Mouse (Mus musculus): ENCODE measurements around the gene Zfp597. TPM values are rescaled to one million over a fixed set of nuclear protein-coding genes. Genes with fewer than 3 reads are reported as not detected.
A peak's percentile ranks its signal among the peaks of the same experiment; 100 is the strongest.
"Not testable (repeated sequence)": the region's sequence is repeated elsewhere in the genome, so short reads cannot be mapped to it uniquely, and the experiment has no call there.

The Zfp597 gene
- total RNA-seq, 2 experiments from 2014 or later: 5.6 to 7.0 TPM

DNA sequence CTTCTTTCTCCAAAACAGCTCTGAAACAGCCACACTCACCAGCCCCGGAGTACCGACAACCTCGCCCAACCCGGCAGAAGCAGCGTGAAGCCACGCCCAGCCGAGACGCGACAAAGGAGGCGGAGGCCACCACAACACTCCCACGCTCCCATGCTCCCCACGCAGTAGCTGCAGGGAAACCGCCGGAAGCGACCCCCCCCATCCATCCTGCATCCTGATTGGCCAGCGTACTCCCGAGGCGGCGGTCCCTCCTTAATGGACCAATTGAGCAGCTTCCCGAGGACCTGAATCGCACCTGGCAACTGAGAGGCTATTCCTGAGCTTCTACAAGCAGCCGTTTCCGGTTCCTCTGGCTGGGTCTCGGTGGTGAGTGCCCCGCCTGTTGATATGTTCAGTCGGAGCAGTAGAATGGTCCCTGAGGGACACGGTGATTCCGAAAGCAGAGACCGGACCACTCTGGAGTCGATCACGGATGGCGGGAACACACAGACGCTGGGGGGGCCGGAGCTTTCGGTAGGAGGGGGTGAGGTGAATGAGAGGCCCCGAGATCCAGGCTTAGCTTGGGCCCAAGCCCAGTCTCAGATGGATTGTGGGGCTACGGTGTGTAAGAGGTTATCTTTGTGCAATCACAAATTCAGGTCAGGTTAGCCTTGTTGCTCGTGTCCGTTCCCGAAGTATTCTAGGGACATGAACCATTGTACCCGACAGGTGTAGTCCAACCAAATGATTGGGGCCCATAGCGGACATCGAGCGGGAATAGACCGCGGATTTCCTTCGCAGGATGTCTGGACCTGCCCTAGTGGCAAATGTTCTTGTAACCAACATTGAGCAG lies 11.9 kb downstream of the Zfp597 start, which contains the start of gene Naa60:
Naa60 (plus strand) TSS at position 160 of the 832 bp plus-strand sequence.
- DNase-seq: peak; percentile 74 to 84
- intact Hi-C loops (cut with DNase I): no loop called here

DNA sequence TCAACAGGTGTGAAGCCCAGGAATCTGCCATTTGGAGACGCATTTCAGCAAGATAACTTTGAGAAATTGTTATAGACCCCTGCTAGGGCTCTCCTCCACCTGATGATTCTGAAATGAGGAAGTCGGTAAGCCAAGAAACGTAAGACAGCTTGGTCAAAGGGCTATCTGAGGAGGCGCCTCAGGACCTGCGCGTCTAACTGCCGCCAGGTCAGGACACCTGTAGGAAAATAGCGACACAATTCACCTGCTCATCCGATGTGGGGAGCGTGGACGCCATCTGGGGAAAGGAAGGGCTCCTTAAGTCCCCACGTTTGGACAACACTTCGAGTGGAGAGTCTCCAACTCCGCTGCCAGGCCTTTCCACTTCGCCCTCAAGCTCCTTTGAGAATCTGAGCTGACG lies 12.5 kb downstream of the Zfp597 start:
- no peak for DNase-seq
- intact Hi-C loops (cut with DNase I): no loop called here

DNA sequence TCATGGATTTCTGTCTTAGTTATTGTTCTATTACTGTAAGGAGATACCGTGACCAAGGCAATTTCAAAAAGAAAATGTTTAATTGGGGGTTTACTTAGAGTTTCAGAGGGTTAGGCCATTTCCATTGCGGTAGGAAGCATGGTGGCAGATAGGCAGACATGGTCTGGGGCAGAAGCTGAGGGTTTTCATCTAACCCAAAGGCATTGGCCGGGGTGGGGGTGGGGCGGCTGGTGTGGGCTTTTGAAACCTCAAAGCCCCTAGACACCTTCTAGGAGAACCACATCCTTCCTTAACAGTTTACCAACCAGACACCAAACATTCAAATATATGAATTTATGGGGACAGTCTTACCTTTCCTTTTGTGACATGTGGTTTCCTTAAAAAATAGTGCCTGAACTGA lies 25.1 kb downstream of the Zfp597 start:
- DNase-seq: no peak
- intact Hi-C loops (cut with DNase I): no loop called here

DNA sequence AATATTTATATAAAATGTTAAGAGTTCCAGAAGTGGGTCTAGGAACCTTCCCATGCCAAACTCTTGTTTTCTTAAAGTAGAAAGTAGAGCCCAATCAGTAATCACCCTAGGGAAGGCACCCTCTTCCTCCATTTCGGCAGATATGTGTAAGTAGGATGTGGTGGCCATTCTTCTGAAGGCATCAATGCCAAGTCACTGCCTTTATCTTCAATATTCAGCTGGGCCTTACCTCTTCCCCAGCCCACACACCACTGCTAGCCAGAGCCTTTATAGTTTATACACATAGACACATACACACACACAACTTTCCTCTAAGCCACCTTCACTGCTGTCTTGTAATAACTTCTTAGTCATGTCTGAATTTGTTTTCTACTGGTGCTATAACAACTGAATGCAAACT lies 28.6 kb downstream of the Zfp597 start:
- intact Hi-C loops (cut with DNase I): no loop called here
- DNase-seq: no peak

DNA sequence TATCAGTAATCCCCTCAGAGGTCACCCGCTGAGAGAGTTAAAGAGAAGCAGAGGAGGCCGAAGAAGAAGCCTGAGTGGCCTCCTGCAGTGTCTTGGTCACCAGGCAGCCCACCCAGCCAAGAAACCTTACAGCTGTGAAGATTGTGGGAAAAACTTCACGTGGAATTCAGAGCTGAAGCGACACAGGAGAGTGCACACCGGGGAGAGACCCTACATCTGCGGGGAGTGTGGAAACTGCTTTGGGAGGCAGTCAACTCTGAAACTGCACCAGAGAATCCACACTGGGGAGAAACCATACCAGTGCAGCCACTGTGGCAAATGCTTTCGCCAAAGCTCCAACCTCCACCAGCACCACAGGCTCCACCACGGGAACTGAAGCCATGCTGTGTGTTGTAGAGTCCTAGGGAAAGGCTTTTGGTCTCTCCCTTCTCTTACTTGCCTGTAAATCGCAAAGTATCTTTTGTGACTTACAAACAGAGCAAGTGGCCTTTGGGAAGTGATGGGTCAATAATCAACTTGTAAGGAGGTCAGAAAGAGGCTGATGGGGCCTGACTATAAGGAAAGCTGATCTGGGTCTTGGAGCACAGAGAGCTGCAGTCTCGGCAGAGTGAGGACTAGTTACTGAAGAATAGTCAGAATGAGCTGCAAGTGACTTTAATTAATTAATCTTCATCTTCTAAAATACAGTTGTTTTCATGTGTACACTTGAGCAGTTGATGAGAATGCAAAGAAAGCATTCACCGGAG lies 29.8 kb downstream of the Zfp597 start:
- DNase-seq: no peak
- intact Hi-C loops (cut with DNase I): no loop called here

DNA sequence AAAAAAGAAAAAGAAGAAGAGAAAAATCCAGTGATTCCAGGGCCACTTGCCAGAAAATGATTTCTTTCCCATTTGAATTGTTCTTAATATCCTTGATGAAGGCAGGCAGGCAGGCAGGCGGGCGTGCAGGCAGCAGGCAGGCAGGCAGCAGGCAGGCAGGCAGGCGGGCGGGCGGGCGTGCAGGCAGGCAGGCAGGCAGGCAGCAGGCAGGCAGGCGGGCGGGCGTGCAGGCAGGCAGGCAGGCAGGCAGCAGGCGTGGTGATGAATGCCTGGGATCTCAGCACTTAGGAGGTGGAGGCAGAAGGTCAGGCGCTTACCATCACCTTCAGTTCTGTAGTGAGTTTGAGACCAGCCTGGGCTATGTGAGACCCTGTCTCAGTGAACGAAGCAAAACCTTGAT lies 31.8 kb downstream of the Zfp597 start:
- intact Hi-C loops (cut with DNase I): no loop called here
- DNase-seq: no peak

DNA sequence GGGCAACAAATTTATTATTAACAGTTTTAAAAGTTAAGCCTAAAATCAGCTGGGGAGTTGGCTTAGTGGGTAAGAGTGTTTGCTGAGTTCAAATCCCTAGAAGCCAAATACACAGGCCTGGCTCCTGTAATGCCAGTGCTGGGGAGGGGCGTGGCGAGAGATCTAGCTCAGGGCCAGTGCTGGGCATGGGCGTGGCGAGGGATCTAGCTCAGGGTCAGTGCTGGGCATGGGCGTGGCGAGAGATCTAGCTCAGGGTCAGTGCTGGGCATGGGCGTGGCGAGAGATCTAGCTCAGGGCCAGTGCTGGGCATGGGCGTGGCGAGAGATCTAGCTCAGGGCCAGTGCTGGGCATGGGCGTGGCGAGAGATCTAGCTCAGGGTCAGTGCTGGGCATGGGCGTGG lies 33.1 kb downstream of the Zfp597 start:
- DNase-seq; intact Hi-C loops (cut with DNase I): not testable (repeated sequence)

DNA sequence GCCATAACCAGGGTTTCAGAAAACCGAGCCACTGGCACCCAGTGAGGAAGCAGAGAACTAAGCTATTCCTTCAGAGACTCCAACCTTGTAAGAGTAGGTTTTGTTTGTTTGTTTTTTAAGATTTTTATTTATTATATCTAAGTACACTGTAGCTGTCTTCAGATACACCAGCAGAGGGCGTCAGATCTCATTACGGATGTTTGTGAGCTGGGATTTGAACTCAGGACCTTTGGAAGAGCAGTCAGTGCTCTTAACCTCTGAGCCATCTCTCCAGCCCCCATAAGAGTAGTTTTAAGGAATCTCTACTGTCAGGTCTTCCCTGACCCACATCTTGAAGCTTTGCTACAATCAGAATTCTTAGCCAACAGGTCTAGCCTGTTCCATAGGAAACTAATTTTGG lies 35.9 kb downstream of the Zfp597 start:
- no peak for DNase-seq
- intact Hi-C loops (cut with DNase I): loop anchor here (5.0 to 10.0 kb wide), 4 partner anchors 34 to 436 kb away; partner anchors contain the start of genes 1700037C18Rik, Cluap1, Gm20695 and Slx4

DNA sequence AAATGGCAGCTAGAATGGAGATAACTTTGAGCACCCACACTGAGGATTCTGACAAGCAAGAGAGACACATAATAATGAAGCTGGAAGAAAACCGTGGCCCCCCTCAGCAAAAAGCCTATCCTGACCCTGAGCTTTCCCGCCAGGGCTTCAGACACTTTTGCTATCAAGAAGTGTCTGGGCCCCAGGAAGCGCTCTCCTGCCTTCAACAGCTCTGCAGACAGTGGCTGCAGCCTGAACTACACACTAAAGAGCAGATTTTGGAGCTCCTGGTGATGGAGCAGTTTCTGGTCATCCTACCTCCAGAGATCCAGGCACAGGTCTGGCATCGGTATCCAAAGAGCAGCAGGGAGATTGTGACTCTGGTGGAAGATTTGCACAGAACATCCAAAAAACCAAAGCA lies 36.5 kb downstream of the Zfp597 start:
- intact Hi-C loops (cut with DNase I): loop anchor here (5.0 to 10.0 kb wide), 4 partner anchors 34 to 437 kb away; partner anchors contain the start of genes 1700037C18Rik, Cluap1, Gm20695 and Slx4
- no peak for DNase-seq

DNA sequence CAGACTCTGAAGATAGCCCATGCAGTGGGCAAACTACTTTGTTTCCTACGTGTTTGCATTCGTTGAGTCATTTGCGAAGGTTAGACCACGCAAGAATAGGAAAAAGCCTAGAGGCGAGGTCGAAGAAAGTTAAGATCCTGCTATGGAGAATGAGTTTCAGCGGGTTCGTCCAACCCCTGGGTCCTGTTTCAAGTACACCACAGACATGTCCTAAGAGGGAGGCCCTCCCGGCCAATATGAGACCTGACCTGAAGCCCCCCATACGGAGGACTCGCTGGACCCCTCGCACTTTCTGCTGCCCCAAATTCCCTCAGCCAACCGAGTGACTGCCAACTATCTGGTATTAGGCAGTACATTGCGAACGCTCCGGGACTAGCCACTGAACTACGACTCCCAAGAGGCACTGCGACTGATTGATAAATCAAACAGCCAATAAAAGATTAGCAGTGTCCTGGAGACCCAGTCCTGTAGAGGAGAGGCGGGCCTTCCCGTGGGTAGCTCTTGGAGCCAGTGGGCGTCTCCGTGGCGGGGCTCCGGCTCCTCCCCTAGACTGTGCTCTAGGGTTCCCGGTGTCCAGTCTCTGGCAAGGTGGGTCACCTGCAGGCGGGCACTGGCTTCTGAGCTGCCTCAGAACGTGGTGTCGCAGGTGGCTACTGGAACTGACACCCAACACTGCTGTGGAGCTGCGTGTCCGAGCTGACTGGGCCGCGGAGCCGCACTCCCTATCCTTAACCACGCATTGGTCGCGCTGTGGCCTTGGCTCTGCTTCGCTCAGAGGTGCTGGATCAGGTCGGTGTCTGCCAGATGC lies 37.4 kb downstream of the Zfp597 start, which contains the start of gene Zfp174:
Zfp174 (plus strand) TSS at position 558 of the 808 bp plus-strand sequence.
- intact Hi-C loops (cut with DNase I): loop anchor here (5.0 to 10.0 kb wide), 4 partner anchors 35 to 438 kb away; partner anchors contain the start of genes 1700037C18Rik, Cluap1, Gm20695 and Slx4
- DNase-seq: peak; percentile 87 to 88

DNA sequence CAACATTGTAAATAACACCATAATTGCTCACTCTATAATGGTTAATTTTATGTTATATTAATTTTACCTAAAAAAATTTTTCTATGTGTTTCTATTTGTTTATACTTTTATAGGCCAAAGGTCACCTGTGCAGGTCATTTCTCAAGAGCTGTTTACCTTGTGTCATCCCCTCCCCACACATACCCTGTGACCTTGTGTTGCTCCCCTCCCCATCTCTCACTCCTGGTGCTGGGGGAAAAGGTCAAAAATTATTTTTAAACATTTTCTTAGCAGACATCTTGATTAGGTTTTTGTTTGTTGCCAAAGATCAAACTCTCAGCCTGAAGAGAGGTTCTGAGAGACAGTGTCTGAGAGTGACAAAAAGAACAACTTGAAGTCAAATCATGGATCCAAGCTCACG lies 40.6 kb downstream of the Zfp597 start:
- intact Hi-C loops (cut with DNase I): loop anchor here (10.0 kb wide), 1 partner anchor 441 kb away; no protein-coding TSS in a partner anchor
- no peak for DNase-seq

DNA sequence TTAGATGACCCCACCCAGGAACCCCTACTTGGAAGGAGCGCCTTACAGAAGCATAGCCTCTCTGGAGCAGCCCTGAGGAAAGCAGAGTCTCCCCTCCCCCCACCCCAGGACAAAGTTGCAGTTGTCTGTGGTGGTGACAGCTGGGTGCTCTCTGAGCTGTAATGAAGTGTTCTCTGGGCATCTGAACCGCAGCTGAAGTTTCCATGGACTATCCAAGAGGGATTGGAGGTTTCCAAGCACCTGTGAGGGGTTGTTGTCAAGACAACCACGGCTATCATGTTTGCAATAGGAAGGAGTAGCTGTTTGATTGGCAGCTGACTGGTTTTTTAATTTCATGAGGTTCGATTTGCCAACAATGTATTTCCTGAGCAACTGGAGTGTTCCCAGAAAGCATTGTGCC lies 41.4 kb downstream of the Zfp597 start:
- intact Hi-C loops (cut with DNase I): loop anchor here (10.0 kb wide), 1 partner anchor 442 kb away; no protein-coding TSS in a partner anchor
- DNase-seq: no peak

DNA sequence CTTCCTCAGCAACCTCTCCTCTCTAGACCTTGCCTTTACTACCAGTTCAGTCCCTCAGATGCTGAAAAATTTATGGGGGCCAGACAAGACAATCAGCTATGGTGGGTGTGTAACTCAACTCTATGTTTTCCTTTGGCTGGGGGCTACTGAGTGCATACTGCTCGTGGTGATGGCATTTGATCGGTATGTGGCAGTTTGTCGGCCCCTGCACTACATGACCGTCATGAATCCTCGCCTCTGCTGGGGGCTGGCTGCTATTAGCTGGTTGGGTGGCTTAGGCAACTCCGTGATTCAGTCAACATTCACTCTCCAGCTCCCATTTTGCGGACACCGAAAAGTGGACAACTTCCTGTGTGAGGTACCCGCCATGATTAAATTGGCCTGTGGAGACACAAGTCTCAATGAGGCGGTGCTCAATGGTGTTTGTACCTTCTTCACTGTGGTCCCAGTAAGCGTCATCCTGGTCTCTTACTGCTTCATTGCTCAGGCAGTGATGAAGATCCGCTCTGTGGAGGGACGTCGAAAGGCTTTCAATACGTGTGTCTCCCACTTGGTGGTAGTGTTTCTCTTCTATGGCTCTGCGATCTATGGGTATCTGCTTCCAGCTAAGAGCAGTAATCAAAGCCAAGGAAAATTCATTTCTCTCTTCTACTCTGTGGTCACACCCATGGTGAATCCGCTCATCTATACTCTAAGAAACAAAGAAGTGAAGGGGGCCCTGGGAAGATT lies 45.0 kb downstream of the Zfp597 start:
- intact Hi-C loops (cut with DNase I): no loop called here

DNA sequence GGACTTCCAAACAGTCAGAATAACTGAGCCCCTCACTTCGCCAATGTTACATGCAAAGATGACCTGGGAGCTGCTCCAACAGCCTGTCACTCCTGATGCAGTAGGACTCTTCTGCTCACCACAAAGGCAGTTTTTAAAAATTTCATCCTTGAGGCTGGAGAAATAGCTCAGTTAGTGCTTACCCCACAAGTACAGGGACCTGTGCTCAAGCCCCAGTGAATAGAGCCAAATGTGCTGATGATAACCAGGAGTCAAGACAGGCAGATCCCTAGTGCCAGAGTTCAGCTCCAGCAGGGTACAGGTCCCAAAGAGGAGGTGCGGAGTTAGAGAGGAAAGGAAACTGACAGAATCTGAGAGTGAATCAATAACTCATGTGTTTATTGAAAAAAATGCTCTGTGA lies 48.9 kb downstream of the Zfp597 start:
- no peak for DNase-seq

More for the DNA sequence above, 45.0 kb downstream of the Zfp597 start:
- no peak for DNase-seq

DNA sequence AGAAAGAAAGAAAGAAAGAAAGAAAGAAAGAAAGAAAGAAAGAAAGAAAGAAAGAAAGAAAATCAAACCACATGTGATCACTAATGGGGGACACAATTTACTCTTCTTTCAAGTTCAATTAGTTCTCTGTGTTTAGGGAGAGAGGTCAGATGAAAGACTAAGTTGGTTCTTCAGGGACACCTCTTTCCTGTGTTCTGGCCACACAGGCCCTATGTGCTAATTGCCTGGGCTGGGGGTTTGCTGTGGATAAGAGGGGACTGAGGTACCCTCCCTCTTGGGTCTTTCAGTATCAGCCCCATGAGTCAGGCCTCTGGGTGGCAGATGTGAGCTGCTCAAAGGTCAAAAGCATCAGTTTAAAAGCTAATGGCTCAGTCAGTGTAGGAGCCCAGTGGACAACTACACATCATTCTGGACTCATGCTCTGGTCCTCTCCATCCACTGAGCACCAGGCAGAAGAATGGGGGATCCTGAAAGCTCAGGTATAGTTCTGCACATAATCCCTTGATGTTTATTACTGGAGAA lies 53.7 kb downstream of the Zfp597 start, which contains the start of gene Olfr15:
Olfr15 (plus strand) TSS at position 291 of the 522 bp plus-strand sequence.
- DNase-seq: no peak
- intact Hi-C loops (cut with DNase I): no loop called here

More for the DNA sequence above, 48.9 kb downstream of the Zfp597 start:
- intact Hi-C loops (cut with DNase I): no loop called here

DNA sequence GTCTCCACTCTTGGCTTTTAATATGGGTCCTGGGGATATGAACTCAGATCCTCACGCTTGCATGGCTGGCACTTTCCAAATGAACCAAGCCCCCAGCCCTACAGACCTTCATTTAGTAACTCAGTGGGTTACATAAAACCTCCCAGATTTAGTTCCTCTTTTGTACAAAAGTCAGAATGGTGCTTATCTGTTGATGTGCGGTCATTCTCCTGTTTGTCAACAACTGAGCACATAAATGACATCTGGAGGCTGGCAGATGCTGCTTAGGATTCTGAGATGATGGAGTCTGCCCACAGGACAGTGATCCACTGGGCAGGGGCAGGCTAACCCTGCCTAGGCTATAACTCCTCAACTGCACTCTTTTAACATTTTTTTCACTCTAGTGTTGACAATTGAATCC lies 54.6 kb downstream of the Zfp597 start:
- DNase-seq: no peak
- intact Hi-C loops (cut with DNase I): no loop called here

DNA sequence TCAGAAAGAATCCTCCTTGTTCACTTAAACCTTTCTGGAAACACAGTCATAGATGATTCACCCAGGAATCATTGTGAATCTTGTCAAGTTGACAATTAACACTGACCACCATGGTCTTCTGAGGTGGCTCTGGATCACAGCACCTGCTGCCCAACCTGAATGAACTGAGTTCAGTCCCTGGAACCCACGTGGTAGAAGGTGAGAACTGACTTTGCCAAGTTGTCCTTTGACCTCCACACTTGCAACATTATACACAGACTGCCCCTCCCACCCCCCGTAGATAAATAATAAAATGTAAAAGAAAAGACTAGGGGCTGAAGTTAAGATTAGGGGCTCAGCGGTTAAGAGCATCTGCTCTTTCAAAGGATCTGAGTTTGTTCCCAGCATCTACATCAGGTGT lies 56.3 kb downstream of the Zfp597 start:
- intact Hi-C loops (cut with DNase I): no loop called here
- DNase-seq: no peak

DNA sequence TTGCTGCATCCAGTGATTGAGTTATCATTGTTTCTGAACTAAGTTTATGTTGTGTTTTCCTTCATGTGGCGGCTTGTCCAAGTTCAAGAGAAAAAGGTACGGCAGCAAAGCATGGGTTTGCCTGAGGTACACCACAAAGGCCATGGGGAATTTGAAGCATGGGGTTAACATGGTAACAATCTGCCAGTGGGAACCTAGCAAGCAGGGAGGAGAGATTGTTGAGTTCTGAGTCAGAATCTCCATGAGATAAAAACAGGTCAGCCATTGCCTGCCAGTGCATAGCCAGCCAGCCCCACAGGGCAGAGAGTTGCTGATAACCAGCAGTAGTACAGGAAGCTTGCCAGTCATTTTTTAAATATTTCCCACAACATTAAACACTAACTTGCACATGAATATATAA lies 64.2 kb downstream of the Zfp597 start:
- DNase-seq: no peak
- intact Hi-C loops (cut with DNase I): no loop called here

DNA sequence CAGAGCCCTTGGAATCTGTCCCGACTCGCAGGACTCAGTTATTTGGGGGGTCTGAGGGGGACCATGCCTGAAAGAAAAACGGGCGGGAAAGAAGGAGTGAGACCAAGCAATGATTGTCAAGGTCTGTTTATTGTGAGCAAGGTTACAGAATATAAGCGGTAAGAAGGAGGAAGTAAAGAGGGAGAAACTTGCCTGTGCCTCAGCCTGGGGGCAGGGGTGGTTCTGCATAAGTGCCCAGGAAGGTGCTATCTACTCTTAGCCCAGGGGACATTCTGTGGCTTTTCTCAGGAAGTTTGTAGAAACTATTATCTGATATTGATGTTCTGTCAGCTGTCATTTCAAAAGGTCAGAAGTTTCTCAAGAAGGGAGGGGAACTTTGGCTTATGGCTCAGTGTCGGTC lies 69.7 kb downstream of the Zfp597 start:
- intact Hi-C loops (cut with DNase I); DNase-seq: not testable (repeated sequence)
